Mouse (Mus musculus): ENCODE data around the gene Errfi1.
"Not testable (repeated sequence)": the region's sequence is repeated elsewhere in the genome, so short reads cannot be mapped to it uniquely, and the experiment has no call there.

- not testable (repeated sequence) for TF ChIP-seq CTCF (IDR thresholded peaks at IDR 0.05; ENCODE audit: borderline replicate concordance, extremely low read depth, insufficient read depth, insufficient read length); POLR2A (IDR thresholded peaks at IDR 0.05; ENCODE audit: borderline replicate concordance, extremely low read depth, insufficient read depth, insufficient read length, poor library complexity, severe bottlenecking)
These were observed 20.7 kb downstream of the Errfi1 start for GRCm38 (mm10) chr4:150874416-150874815.

Data from brain, embryonic 14.5 days (tissue).